Comparison of ENCODE assay signal across 27 mouse cellular contexts in the genomic region with DNA sequence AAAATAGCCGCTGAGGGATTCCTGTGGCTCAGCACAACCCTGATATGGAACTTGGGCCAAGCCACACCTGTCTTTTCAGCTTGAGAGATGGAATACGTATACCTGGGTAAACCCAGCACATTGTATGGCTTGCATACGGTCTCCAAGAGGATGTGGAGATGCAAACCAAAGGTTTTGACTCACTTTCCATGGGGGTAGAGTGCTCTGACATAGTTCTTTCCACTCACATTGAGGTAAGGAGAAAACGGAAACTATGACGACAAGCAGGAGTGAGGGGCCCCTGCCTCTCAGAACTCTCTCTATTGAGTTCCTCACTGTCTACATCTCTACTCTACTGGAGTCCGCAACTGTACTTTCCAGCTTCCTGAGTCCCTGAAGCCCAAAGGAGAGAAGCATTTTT.
"Had no signal": no experiment of that assay in that cellular context is flagged by ENCODE, and none has a peak within 500 bp of the region (broad histone marks: within the 10 kb centered on the region; RNA-seq: fewer than 3 reads in every experiment).

No protein-coding gene starts in this region.

- H3K36me3 ChIP-seq: heart, embryonic 15.5 days; hindbrain, embryonic 10.5 days; hindbrain, embryonic 12.5 days; intestine, embryonic 15.5 days; liver, embryonic 12.5 days had no signal

- H3K4me2 ChIP-seq: heart, embryonic 13.5 days; heart, embryonic 15.5 days; hindbrain, embryonic 12.5 days; hindbrain, embryonic 14.5 days; intestine, embryonic 15.5 days; limb, embryonic 13.5 days; limb, embryonic 15.5 days; liver, embryonic 12.5 days had no signal

- H3K9me3 ChIP-seq: heart, embryonic 10.5 days; heart, embryonic 13.5 days; heart, embryonic 15.5 days; hindbrain, embryonic 10.5 days; hindbrain, embryonic 12.5 days; intestine, embryonic 15.5 days; limb, embryonic 13.5 days; limb, embryonic 15.5 days; liver, embryonic 12.5 days had no signal

- H3K4me3 ChIP-seq: gastrocnemius, adult 2 months; heart, embryonic 10.5 days; heart, embryonic 13.5 days; heart, embryonic 15.5 days; hindbrain, embryonic 10.5 days; hindbrain, embryonic 12.5 days; intestine, embryonic 15.5 days; layer of hippocampus, adult 2 months; limb, embryonic 13.5 days; limb, embryonic 15.5 days; liver, embryonic 12.5 days had no signal

- ATAC-seq: hindbrain, embryonic 16.5 days; intestine, embryonic 15.5 days; intestine, postnatal 0 days; liver, embryonic 12.5 days had no signal

- H3K4me1 ChIP-seq: heart, embryonic 10.5 days; heart, embryonic 15.5 days; hindbrain, embryonic 10.5 days; hindbrain, embryonic 12.5 days; intestine, embryonic 15.5 days; limb, embryonic 13.5 days; limb, embryonic 15.5 days; liver, embryonic 12.5 days had no signal

- H3K9ac ChIP-seq: heart, embryonic 13.5 days; heart, embryonic 15.5 days; hindbrain, embryonic 12.5 days; hindbrain, embryonic 14.5 days; intestine, embryonic 15.5 days; limb, embryonic 13.5 days; limb, embryonic 15.5 days; liver, embryonic 12.5 days; liver, embryonic 14.5 days had no signal

- DNase-seq: gastrocnemius, adult 2 months; gastrocnemius, postnatal 10 days; gastrocnemius, postnatal 25 days; heart, adult 18-20 months; heart, postnatal 14 days; heart, postnatal 4 days; kidney, adult 18-20 months; kidney, adult 8-10 months; kidney, postnatal 10 days; kidney, postnatal 25 days; kidney, postnatal 4 days; layer of hippocampus, postnatal 36 days; left cerebral cortex, postnatal 4 days had no signal

- H3K27me3 ChIP-seq: heart, embryonic 13.5 days; heart, embryonic 15.5 days; hindbrain, embryonic 12.5 days; intestine, embryonic 15.5 days; limb, embryonic 13.5 days; limb, embryonic 15.5 days; liver, embryonic 12.5 days had no signal

- H3K27ac ChIP-seq: gastrocnemius, adult 2 months; heart, embryonic 10.5 days; heart, embryonic 13.5 days; heart, embryonic 15.5 days; hindbrain, embryonic 10.5 days; hindbrain, embryonic 12.5 days; hindbrain, embryonic 14.5 days; intestine, embryonic 15.5 days; layer of hippocampus, adult 2 months; limb, embryonic 13.5 days; limb, embryonic 15.5 days; liver, embryonic 12.5 days; liver, embryonic 14.5 days had no signal
